Mouse (Mus musculus): ENCODE results near the gene Loxl4.

DNA sequence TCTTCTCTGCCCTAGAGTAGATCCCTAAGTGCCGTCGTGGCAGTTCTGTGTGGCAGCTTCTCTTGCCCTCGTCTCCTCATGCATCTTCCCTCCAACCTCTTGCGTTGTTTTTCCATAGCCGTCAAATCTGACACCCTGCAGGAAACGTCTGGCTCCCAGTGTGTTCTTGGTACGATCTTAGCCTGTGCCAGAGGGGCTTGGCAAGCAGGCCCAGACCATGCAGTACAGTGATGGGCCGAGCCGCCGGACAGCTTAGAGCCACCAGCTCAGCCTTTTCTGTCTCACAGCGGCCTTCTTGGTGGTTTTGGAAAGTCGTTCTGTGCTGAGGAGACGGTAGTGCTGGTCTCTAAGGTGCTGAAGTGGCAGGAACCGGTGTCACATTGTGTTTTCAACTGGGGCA is 21.1 kb downstream of the Loxl4 start:
- no peak for TF ChIP-seq CTCF (IDR thresholded peaks at IDR 0.05; ENCODE audit: low read depth, low read length)
- TF ChIP-seq POLR2A (IDR thresholded peaks at IDR 0.05; ENCODE audit: extremely low read depth, insufficient read depth, low read length): no peak

Data from liver, adult 2 months (tissue).